Mouse (Mus musculus) layer of hippocampus, postnatal 14 days (tissue): ENCODE measurements around the gene Nfix. TPM values are rescaled to one million over a fixed set of nuclear protein-coding genes. Genes with fewer than 3 reads are reported as not detected.

Experiments
- DNase-seq, 2 experiments: peaks; one replicate each; pipeline ENCODE4 v3.0.0; 2021 to 2022; ENCODE audit warnings: low spot score in 2 of 2, mixed read lengths in 1 of 2
- total RNA-seq, 2 experiments: library from RNA; stranded (reverse); gene quantifications; 2 replicates each; pipeline ENCODE4 v1.2.3; 2021

The Nfix gene
- total RNA-seq, 2 experiments from 2014 or later, result 519 to 562 TPM

GRCm38 (mm10) chr8:84742171-84743053 is 57.7 kb downstream of the Nfix start:
- DNase-seq, result no peak

GRCm38 (mm10) chr8:84740895-84741843 is 59.0 kb downstream of the Nfix start:
- DNase-seq, result no peak

- DNase-seq, result no peak
These were observed 60.8 kb downstream of the Nfix start for GRCm38 (mm10) chr8:84739401-84739742.

GRCm38 (mm10) chr8:84738715-84739400 is 61.3 kb downstream of the Nfix start:
- DNase-seq, result no peak

GRCm38 (mm10) chr8:84738266-84738665 is 61.9 kb downstream of the Nfix start:
- DNase-seq, result no peak

GRCm38 (mm10) chr8:84737608-84738007 is 62.5 kb downstream of the Nfix start:
- peak; percentile 76 to 79 for DNase-seq

GRCm38 (mm10) chr8:84736521-84736920 is 63.6 kb downstream of the Nfix start:
- no peak for DNase-seq

- DNase-seq, result no peak
These were observed 64.5 kb downstream of the Nfix start for GRCm38 (mm10) chr8:84735597-84735996.

- DNase-seq, result no peak
These were observed 65.5 kb downstream of the Nfix start for GRCm38 (mm10) chr8:84734680-84735079.

- no peak for DNase-seq
These were observed 66.2 kb downstream of the Nfix start for GRCm38 (mm10) chr8:84733959-84734358.

- DNase-seq, result no peak
These were observed 67.1 kb downstream of the Nfix start for GRCm38 (mm10) chr8:84732996-84733395.

GRCm38 (mm10) chr8:84732545-84732944 is 67.6 kb downstream of the Nfix start:
- DNase-seq, result no peak

- DNase-seq, result no peak
These were observed 68.6 kb downstream of the Nfix start for GRCm38 (mm10) chr8:84731371-84732177.

GRCm38 (mm10) chr8:84730541-84731370 is 69.4 kb downstream of the Nfix start:
- DNase-seq, result no peak

GRCm38 (mm10) chr8:84729921-84730362 is 70.2 kb downstream of the Nfix start:
- DNase-seq, result peak in 1 of 2 experiments; percentile 74

GRCm38 (mm10) chr8:84728474-84728873 is 71.7 kb downstream of the Nfix start:
- no peak for DNase-seq

- DNase-seq, result no peak
These were observed 74.2 kb downstream of the Nfix start for GRCm38 (mm10) chr8:84725941-84726259.

- DNase-seq, result no peak
These were observed 74.8 kb downstream of the Nfix start for GRCm38 (mm10) chr8:84725246-84725940.

- no peak for DNase-seq
These were observed 75.5 kb downstream of the Nfix start for GRCm38 (mm10) chr8:84724683-84725082.
